Mouse (Mus musculus) ES-E14 (cell line): ENCODE measurements around the gene Prr5. TPM values are rescaled to one million over a fixed set of nuclear protein-coding genes. Genes with fewer than 3 reads are reported as not detected.

Source experiments
- DNase-seq: peaks from one replicate; pipeline ENCODE4 v3.0.0-alpha.2; 2013; ENCODE audit warnings: low read depth, low spot score
- H3K27ac ChIP-seq: 2 replicates; pipeline ENCODE4 v1.5.1; 2012; ENCODE audit warnings: low read depth, mild to moderate bottlenecking, low read length, moderate library complexity, mixed read lengths; ENCODE audit not compliant: poor library complexity, insufficient read depth, severe bottlenecking
- H3K36me3 ChIP-seq: 2 replicates; pipeline ENCODE4 v1.6.1; 2012; ENCODE audit warnings: mild to moderate bottlenecking, low read length, moderate library complexity, mixed read lengths; ENCODE audit not compliant: control insufficient read depth, poor library complexity, insufficient read depth, severe bottlenecking
- H3K4me1 ChIP-seq, 2 experiments: fragments of 150-350 bp in 1 of 2; sonication (generic) in 1 of 2; 2 replicates each; pipeline ENCODE4 v1.6.1; 2012; ENCODE audit warnings: low read length in 2 of 2, mild to moderate bottlenecking in 1 of 2, mixed read lengths in 1 of 2; ENCODE audit not compliant: control insufficient read depth in 2 of 2, insufficient read depth in 2 of 2, poor library complexity in 1 of 2
- H3K4me3 ChIP-seq, 2 experiments: fragments of 150-350 bp in 1 of 2; sonication (generic) in 1 of 2; 2 replicates each; pipeline ENCODE4 v1.5.1; 2012; ENCODE audit warnings: low read length in 2 of 2, low read depth in 1 of 2, mild to moderate bottlenecking in 1 of 2, mixed read lengths in 1 of 2; ENCODE audit not compliant: insufficient read depth in 1 of 2, poor library complexity in 1 of 2, severe bottlenecking in 1 of 2
- H3K9ac ChIP-seq: 2 replicates; pipeline ENCODE4 v1.6.1; 2012; ENCODE audit warnings: low read depth, mild to moderate bottlenecking, low read length, mixed read lengths; ENCODE audit not compliant: poor library complexity, insufficient read depth, severe bottlenecking
- H3K9me3 ChIP-seq: fragments of 150-350 bp; sonication (generic); 2 replicates; pipeline ENCODE4 v1.6.1; 2012; ENCODE audit warnings: low read depth, mild to moderate bottlenecking, low read length; ENCODE audit not compliant: control insufficient read depth, insufficient read depth
- CHD2 ChIP-seq: IDR thresholded peaks from 2 replicates; pipeline ENCODE4 v1.6.1; 2014; ENCODE audit warnings: mild to moderate bottlenecking, low read depth, low read length, inconsistent platforms
- HCFC1 ChIP-seq: IDR thresholded peaks from 2 replicates; pipeline ENCODE4 v1.6.1; 2012; ENCODE audit warnings: low read length, inconsistent platforms, borderline replicate concordance; ENCODE audit not compliant: insufficient read depth
- MAFK ChIP-seq: IDR thresholded peaks from 2 replicates; pipeline ENCODE4 v1.6.1; 2014; ENCODE audit warnings: mild to moderate bottlenecking, low read depth, low read length, inconsistent platforms; ENCODE audit not compliant: insufficient read depth
- ZC3H11A ChIP-seq: IDR thresholded peaks from 2 replicates; pipeline ENCODE4 v1.6.1; 2012; ENCODE audit warnings: low read depth, mild to moderate bottlenecking, inconsistent platforms, low read length, borderline replicate concordance
- ZNF384 ChIP-seq: IDR thresholded peaks from 2 replicates; pipeline ENCODE4 v1.6.1; 2012; ENCODE audit warnings: low read depth, low read length, inconsistent platforms
- in situ Hi-C, 2 experiments: fragments of 600-800 bp; cut with MboI; formaldehyde crosslinking; loops; one replicate each; pipeline ENCODE4 v1.15.1; 2025; ENCODE audit warnings: low sequenced_read_pairs in 2 of 2, inconsistent platforms in 1 of 2; ENCODE audit not compliant: unreplicated experiment in 2 of 2
- total RNA-seq: library from RNA; depleted of rRNA; stranded (reverse); fragments of 300-350 nt; gene quantifications from 2 replicates; pipeline ENCODE4 v1.2.3, GENCODE M21; 2012; rRNA removed

The Prr5 gene
- total RNA-seq, 1 experiment: 11.6 TPM

GRCm38 (mm10) chr15:84738246-84738645 lies 68.8 kb downstream of the Prr5 start:
- in situ Hi-C loops: no loop called here
- Histone ChIP-seq H3K9ac (no peak overlapping the region), H3K9me3 (no peaks in the 10 kb centered on the region), H3K4me1 (peaks cover 0 to 7% of the 10 kb centered on the region in 2 experiments; a peak in 2 of 4 replicates), H3K36me3 (peaks cover 11% of the 10 kb centered on the region; the same call in 1 of the 2 replicates), H3K27ac (no peak overlapping the region), H3K4me3 (no peak overlapping the region)
- no peak for DNase-seq
- no peak for TF ChIP-seq CHD2
- TF ChIP-seq HCFC1: no peak
- TF ChIP-seq MAFK: no peak
- TF ChIP-seq ZNF384: no peak
- no peak for TF ChIP-seq ZC3H11A

- Histone ChIP-seq H3K4me3 (no peak overlapping the region), H3K36me3 (peaks cover 16% of the 10 kb centered on the region; the same call in 1 of the 2 replicates), H3K4me1 (peaks cover 0 to 20% of the 10 kb centered on the region in 2 experiments; a peak in 2 of 4 replicates), H3K9me3 (no peaks in the 10 kb centered on the region), H3K9ac (no peak overlapping the region), H3K27ac (no peak overlapping the region)
- no peak for DNase-seq
- in situ Hi-C loops: no loop called here
- no peak for TF ChIP-seq MAFK
- no peak for TF ChIP-seq ZC3H11A
- no peak for TF ChIP-seq HCFC1
- no peak for TF ChIP-seq ZNF384
- TF ChIP-seq CHD2: no peak
These were observed 72.2 kb downstream of the Prr5 start for GRCm38 (mm10) chr15:84741573-84741972.

- no peak for TF ChIP-seq ZNF384
- TF ChIP-seq ZC3H11A: no peak
- TF ChIP-seq CHD2: no peak
- DNase-seq: no peak
- no peak overlapping the region for H3K4me3 ChIP-seq
- H3K9me3 ChIP-seq: no peaks in the 10 kb centered on the region
- H3K4me1 ChIP-seq: peaks cover 0 to 17% of the 10 kb centered on the region in 2 experiments; a peak in 2 of 4 replicates
- in situ Hi-C loops: no loop called here
- no peak overlapping the region; the same call in 1 of the 2 replicates for H3K27ac ChIP-seq
- peaks cover 16% of the 10 kb centered on the region; the same call in 1 of the 2 replicates for H3K36me3 ChIP-seq
- no peak overlapping the region for H3K9ac ChIP-seq
These were observed 73.9 kb downstream of the Prr5 start for GRCm38 (mm10) chr15:84743347-84743746.

GRCm38 (mm10) chr15:84744308-84744707 lies 74.9 kb downstream of the Prr5 start:
- H3K27ac ChIP-seq: no peak overlapping the region

GRCm38 (mm10) chr15:84745831-84746230 lies 76.4 kb downstream of the Prr5 start:
- Histone ChIP-seq H3K36me3 (peaks cover 11% of the 10 kb centered on the region; the same call in 1 of the 2 replicates), H3K27ac (no peak overlapping the region), H3K4me3 (no peak overlapping the region), H3K9ac (no peak overlapping the region), H3K4me1 (peaks cover 0 to 17% of the 10 kb centered on the region in 2 experiments; a peak in 2 of 4 replicates), H3K9me3 (no peaks in the 10 kb centered on the region)
- DNase-seq: no peak
- TF ChIP-seq ZC3H11A (no peak), HCFC1 (no peak), CHD2 (no peak), ZNF384 (no peak), MAFK (no peak)
- in situ Hi-C loops: no loop called here

More at GRCm38 (mm10) chr15:84744308-84744707, 74.9 kb downstream of the Prr5 start:
- Histone ChIP-seq H3K9me3 (no peaks in the 10 kb centered on the region), H3K4me1 (peaks cover 0 to 17% of the 10 kb centered on the region in 2 experiments; a peak in 2 of 4 replicates), H3K36me3 (peaks cover 16% of the 10 kb centered on the region; the same call in 1 of the 2 replicates), H3K9ac (no peak overlapping the region), H3K4me3 (no peak overlapping the region)
- no peak for DNase-seq
- in situ Hi-C loops: no loop called here
- TF ChIP-seq MAFK (no peak), CHD2 (no peak), ZNF384 (no peak), ZC3H11A (no peak), HCFC1 (no peak)

Other genes starting within 250 kb of the Prr5 start
- gene Shisal1, start 222.5 kb upstream of the Prr5 start, total RNA-seq: 0.58 and 1.0 TPM in 2 replicates
- 3.1 and 3.3 TPM in 2 replicates for gene Rtl6, start 111.8 kb upstream of the Prr5 start, total RNA-seq
- 11.6 and 14.1 TPM in 2 replicates for gene Arhgap8, start 50.4 kb downstream of the Prr5 start, total RNA-seq
- gene Phf21b, start 186.4 kb downstream of the Prr5 start, total RNA-seq: 7.5 and 11.8 TPM in 2 replicates